In genomic region chrX:72274659-72275371, GRCm38 (mm10) we compare ENCODE assay signal across 8 mouse cellular contexts. TPM values are rescaled to one million over a fixed set of nuclear protein-coding genes. Genes with fewer than 3 reads are reported as not detected.
A peak's percentile ranks its signal among the peaks of the same experiment; 100 is the strongest.
DNase-seq lines count a peak whose midpoint lies in the region; ATAC-seq and TF ChIP-seq lines count a peak whose summit lies in the region.
"Had no signal": no experiment of that assay in that cellular context is flagged by ENCODE, and none has a peak within 500 bp of the region (broad histone marks: within the 10 kb centered on the region; RNA-seq: fewer than 3 reads in every experiment).

Gene Gabre, minus strand, starts transcription at chrX:72274803.

- no peaks in the 10 kb centered on the region for H3K36me3 ChIP-seq in kidney, adult 2 months (ENCODE audit: control insufficient read depth, insufficient read depth, low read length)
- no peaks in the 10 kb centered on the region for H3K36me3 ChIP-seq in lung, embryonic 16.5 days (ENCODE audit: control insufficient read depth, insufficient read depth, low read length)

- H3K27ac ChIP-seq in kidney, adult 2 months (ENCODE audit: insufficient read depth, low read depth, low read length) = no peak within 1 kb of the TSS
- no peak within 1 kb of the TSS for H3K27ac ChIP-seq in lung, embryonic 16.5 days (ENCODE audit: low read length)
- H3K27ac ChIP-seq: macrophage had no signal

- TF ChIP-seq CTCF in kidney, adult 2 months (conservative IDR thresholded peaks at IDR 0.05; ENCODE audit: insufficient read depth, insufficient read length, low read depth, low read length) = no peak

- H3K9ac ChIP-seq in lung, embryonic 16.5 days (ENCODE audit: low read length) = peak within 1 kb of the TSS; percentile 66

- H3K9me3 ChIP-seq in lung, embryonic 16.5 days (ENCODE audit: control insufficient read depth, low read length) = no peaks in the 10 kb centered on the region

- no peaks in the 10 kb centered on the region for H3K4me1 ChIP-seq in kidney, adult 2 months (ENCODE audit: control insufficient read depth, insufficient read depth, low read length)
- no peaks in the 10 kb centered on the region for H3K4me1 ChIP-seq in lung, embryonic 16.5 days (replicated peaks; ENCODE audit: control insufficient read depth, insufficient read depth, low read length)

- WGBS in kidney, adult 2 months = 1% methylated on average over 26 of the region's 36 CpGs
- 8% methylated on average over 11 of the region's 36 CpGs for WGBS in lung, embryonic 16.5 days

- DNase-seq in adrenal gland, adult (ENCODE audit: inconsistent age in 2 of 2, low spot score in 1 of 2) = peak; percentile 40 to 81
- DNase-seq in embryo, embryonic 10.5 days (ENCODE audit: low spot score) = peak; percentile 68
- peak; percentile 4 for DNase-seq in heart, adult 8-10 months (ENCODE audit: low spot score)
- peak; percentile 11 for DNase-seq in kidney, adult 2 months
- peak; percentile 14 for DNase-seq in skeletal muscle tissue, adult 2 months (ENCODE audit: low read depth, low spot score)

- H3K4me3 ChIP-seq in kidney, adult 2 months (ENCODE audit: insufficient read depth, low read depth, low read length) = peak within 1 kb of the TSS; percentile 80
- H3K4me3 ChIP-seq in lung, embryonic 16.5 days (ENCODE audit: low read length) = peak within 1 kb of the TSS; percentile 53

- H3K27me3 ChIP-seq in kidney, adult 2 months (replicated peaks; ENCODE audit: control insufficient read depth, insufficient read depth, low read length) = no peaks in the 10 kb centered on the region; the same call in 1 of the 2 replicates
- H3K27me3 ChIP-seq in lung, embryonic 16.5 days (ENCODE audit: control insufficient read depth, insufficient read depth, low read depth, low read length) = no peaks in the 10 kb centered on the region

- peak; percentile 88 for ATAC-seq in lung, embryonic 16.5 days (ENCODE audit: low read depth)
- ATAC-seq in inflammation-experienced regulatory T-cells, adult 6 months = no peak

- H3K4me2 ChIP-seq in lung, embryonic 16.5 days (ENCODE audit: low read depth, low read length) = peak within 1 kb of the TSS; percentile 67

- no peak for TF ChIP-seq POLR2A in kidney, adult 2 months (IDR thresholded peaks at IDR 0.05; ENCODE audit: low read depth, low read length)

RNA-seq across cellular contexts. Expression of gene Gabre, which starts in this region (rescaled TPM):
- under 1 TPM; 0.28 to 0.75 (median 0.45) TPM for total RNA-seq in heart, adult 8-10 months (2022)
- 1.5 TPM in 2 replicates for polyA plus RNA-seq in kidney, adult 2 months (2012; rRNA removed)
- 3.4 and 3.9 TPM in 2 replicates for polyA plus RNA-seq in lung, embryonic 16.5 days (2015; fragmentation: Nextera tagmentation; extraction: Ambion mirVana)
- polyA plus RNA-seq in inflammation-experienced regulatory T-cells, adult 6 months (2017; shearing (Covaris generic)) = under 1 TPM in 1 of 3 experiments, not detected in 2; 0.27 TPM
- polyA plus RNA-seq: macrophage had no signal

Comparison
In these comparisons a context has a peak if more than half of its experiments do, and no peak if none do; other contexts are left out.
1. Peak in DNase-seq in heart, adult 8-10 months; RNA of the gene not detected or under 1 TPM.
2. DNase-seq: peak in every context shown above with its lines; median percentile 68 in embryo, embryonic 10.5 days; 60 in adrenal gland, adult; 14 in skeletal muscle tissue, adult 2 months; 11 in kidney, adult 2 months; 4 in heart, adult 8-10 months.